Mouse (Mus musculus) forebrain, embryonic 16.5 days (tissue): Measurements from ENCODE around the gene Ctdsp1. TPM values are rescaled to one million over a fixed set of nuclear protein-coding genes. Genes with fewer than 3 reads are reported as not detected.

Experiments used
- ATAC-seq: fragments of 200-750 bp; cut with Nextera tagmentation; 2 replicates; pipeline ENCODE4 v1.8.0; 2017; ENCODE audit warnings: mild to moderate bottlenecking, moderate library complexity
- H3K27ac ChIP-seq: fragments of 300-500 bp; sonication (generic); 2 replicates; pipeline ENCODE4 v1.5.1; 2014; ENCODE audit warnings: low read length, control low read depth
- H3K27me3 ChIP-seq: fragments of 300-500 bp; sonication (generic); replicated peaks from 2 replicates; pipeline ENCODE4 v1.6.1; 2014; ENCODE audit warnings: low read length; ENCODE audit not compliant: control insufficient read depth, insufficient read depth
- H3K36me3 ChIP-seq: fragments of 300-500 bp; sonication (generic); 2 replicates; pipeline ENCODE4 v1.6.1; 2014; ENCODE audit not compliant: control insufficient read depth, insufficient read depth
- H3K4me1 ChIP-seq: fragments of 300-500 bp; sonication (generic); replicated peaks from 2 replicates; pipeline ENCODE4 v1.6.1; 2014; ENCODE audit warnings: low read length; ENCODE audit not compliant: control insufficient read depth, insufficient read depth
- H3K4me2 ChIP-seq: fragments of 300-500 bp; sonication (generic); 2 replicates; pipeline ENCODE4 v1.6.1; 2014; ENCODE audit warnings: mild to moderate bottlenecking, low read length, control low read depth
- H3K4me3 ChIP-seq: fragments of 300-500 bp; sonication (generic); replicated peaks from 2 replicates; pipeline ENCODE4 v1.5.1; 2014; ENCODE audit warnings: mild to moderate bottlenecking, low read length, control low read depth
- H3K9ac ChIP-seq: fragments of 300-500 bp; sonication (generic); replicated peaks from 2 replicates; pipeline ENCODE4 v1.6.1; 2014; ENCODE audit warnings: low read depth, low read length, control low read depth
- H3K9me3 ChIP-seq: fragments of 300-500 bp; sonication (generic); 2 replicates; pipeline ENCODE4 v1.6.1; 2016; ENCODE audit warnings: low read length; ENCODE audit not compliant: control insufficient read depth
- WGBS: fragments of 180-500 bp; shearing (Covaris S2); extraction: QIAGEN DNeasy Blood & Tissue Kit; methylation state at CpG from one replicate; pipeline ENCODE4 v1.1.7; 2014; 5-methylcytosine and 5-hydroxymethylcytosine counted together
- polyA plus RNA-seq: library from polyadenylated mRNA; unstranded; fragments of >200 nt; fragmentation: Nextera tagmentation; extraction: Ambion mirVana; gene quantifications from 2 replicates; pipeline ENCODE4 v1.2.1, GENCODE M21; 2015

Gene Ctdsp1
- polyA plus RNA-seq = 18.6 and 20.0 TPM in 2 replicates

DNA sequence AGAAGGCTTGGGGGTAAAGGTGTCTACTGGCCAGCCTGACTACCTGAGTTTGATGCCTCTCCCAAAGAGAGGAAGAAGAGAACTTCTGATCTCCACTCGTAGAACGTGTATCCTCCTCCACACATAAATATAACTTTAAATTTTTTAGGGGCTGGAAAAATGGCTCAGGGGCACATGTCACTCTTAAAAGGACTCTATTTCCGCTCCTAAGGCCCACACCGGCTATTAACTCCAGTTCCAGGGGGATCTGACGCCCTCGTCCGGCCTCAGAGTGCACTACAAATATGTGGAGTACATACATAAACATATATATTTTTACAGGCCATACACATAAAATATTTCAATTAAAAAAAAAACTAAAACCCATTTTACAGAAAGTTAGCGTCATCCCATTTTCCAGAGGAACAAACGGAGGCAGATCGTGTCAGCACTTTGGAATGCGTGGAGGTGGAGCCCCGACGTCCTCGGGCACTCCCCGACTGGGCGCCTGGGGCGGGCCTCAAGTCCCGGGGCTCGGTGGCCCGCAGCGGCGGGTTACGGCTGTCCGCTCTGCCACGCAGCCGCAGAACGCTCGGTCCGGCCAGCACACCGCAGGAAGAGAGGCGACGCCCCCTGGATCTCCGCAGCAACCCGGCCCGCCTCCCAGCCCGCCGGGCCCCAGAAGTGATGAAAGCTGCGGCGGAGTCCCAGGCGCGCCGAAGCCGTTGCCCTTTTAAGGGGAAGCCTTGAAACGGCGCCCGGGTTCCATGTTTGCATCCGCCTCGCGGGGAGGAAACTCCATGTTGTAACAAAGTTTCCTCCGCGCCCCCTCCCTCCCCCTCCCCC, at the start of gene Ctdsp1:
Gene Ctdsp1 (plus strand): TSS at position 586 of the 825 bp plus-strand sequence.
- Histone ChIP-seq H3K4me2 (peak within 1 kb of the TSS; percentile 93), H3K4me3 (peak within 1 kb of the TSS; percentile 91), H3K36me3 (no peaks in the 10 kb centered on the region), H3K9me3 (no peaks in the 10 kb centered on the region), H3K27me3 (no peaks in the 10 kb centered on the region; the same call in none of the 2 replicates), H3K27ac (peak within 1 kb of the TSS; percentile 68), H3K9ac (peak within 1 kb of the TSS; percentile 78), H3K4me1 (peaks cover 35% of the 10 kb centered on the region)
- ATAC-seq = peak; percentile 84
- WGBS = 3% methylated on average over 49 of the region's 51 CpGs

DNA sequence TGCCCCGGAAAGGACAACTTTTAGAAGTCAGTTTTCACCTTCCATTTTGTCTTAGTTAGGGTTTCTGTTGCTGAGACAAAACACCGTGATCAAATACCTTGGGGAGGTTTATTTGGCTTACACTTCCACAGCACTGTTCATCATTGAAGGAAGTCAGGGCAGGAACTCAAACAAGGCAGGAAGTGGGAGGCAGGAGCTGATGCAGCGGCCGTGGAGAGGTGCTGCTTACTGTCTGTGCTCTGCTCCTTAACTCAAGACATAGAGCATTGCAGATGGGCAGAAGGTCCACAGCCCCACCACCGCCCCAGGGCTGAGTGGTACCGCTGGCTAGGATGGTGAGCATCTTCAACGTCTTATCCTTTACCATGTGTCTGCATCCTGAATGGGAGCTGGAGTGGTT, 49.4 kb upstream of the Ctdsp1 start:
- H3K36me3 ChIP-seq = no peaks in the 10 kb centered on the region
- H3K27ac ChIP-seq = no peak overlapping the region
- peaks cover 6% of the 10 kb centered on the region for H3K4me1 ChIP-seq
- H3K9ac ChIP-seq = no peak overlapping the region
- 89% methylated on average over 7 of the region's 7 CpGs for WGBS
- no peak overlapping the region for H3K4me2 ChIP-seq
- H3K9me3 ChIP-seq = no peaks in the 10 kb centered on the region
- H3K4me3 ChIP-seq = no peak overlapping the region
- ATAC-seq = no peak
- no peaks in the 10 kb centered on the region for H3K27me3 ChIP-seq

DNA sequence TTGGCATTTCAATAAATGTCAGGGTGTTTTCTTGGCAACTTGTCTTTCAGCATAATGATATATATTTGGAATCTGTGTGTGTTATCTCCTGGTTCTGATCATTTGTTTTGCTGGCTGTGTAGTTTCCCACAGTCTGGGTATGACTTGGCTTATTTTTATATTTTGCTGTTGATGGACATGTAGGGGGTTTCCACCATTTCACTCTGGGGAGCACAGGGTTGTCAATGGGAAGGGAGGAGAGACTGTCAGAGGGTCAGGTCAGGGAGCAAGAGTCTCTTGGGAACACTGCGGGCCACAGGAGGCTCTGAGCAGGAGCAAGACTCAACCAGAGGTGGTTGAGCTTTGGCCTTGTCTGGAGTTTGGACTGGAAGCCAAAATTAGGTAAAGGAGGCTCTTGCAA, 49.0 kb upstream of the Ctdsp1 start:
- Histone ChIP-seq H3K27me3 (no peaks in the 10 kb centered on the region), H3K9me3 (no peaks in the 10 kb centered on the region), H3K4me1 (peaks cover 3% of the 10 kb centered on the region), H3K4me2 (no peak overlapping the region), H3K9ac (no peak overlapping the region), H3K27ac (no peak overlapping the region), H3K36me3 (no peaks in the 10 kb centered on the region), H3K4me3 (no peak overlapping the region)
- WGBS = 97% methylated on average over 1 of the region's 1 CpGs
- ATAC-seq = no peak

DNA sequence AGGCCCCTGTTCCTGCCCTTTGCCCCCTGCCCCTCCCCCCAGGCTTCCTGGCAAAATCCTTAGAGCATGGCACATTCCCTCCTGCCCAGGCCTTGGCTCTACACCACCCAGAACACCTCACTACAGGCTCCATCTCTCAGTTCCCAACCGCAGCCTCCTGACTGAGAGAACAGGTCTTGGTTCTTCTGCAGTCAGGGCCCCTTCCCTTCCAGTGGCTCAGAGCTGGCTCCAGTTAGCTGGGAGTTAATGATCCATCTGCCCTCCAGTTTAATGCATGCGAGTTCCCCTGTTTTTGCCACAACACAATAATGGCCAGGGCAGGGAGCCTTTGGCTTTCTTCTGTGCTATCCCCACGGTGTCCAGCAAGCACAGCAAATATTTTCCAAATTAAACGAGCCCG, 48.1 kb upstream of the Ctdsp1 start:
- no peaks in the 10 kb centered on the region for H3K36me3 ChIP-seq
- H3K9me3 ChIP-seq = no peaks in the 10 kb centered on the region
- no peaks in the 10 kb centered on the region for H3K27me3 ChIP-seq
- no peak overlapping the region for H3K27ac ChIP-seq
- ATAC-seq = no peak
- H3K4me3 ChIP-seq = no peak overlapping the region
- H3K4me1 ChIP-seq = no peaks in the 10 kb centered on the region; the same call in 1 of the 2 replicates
- no peak overlapping the region for H3K9ac ChIP-seq
- 50% methylated on average over 5 of the region's 5 CpGs for WGBS
- H3K4me2 ChIP-seq = no peak overlapping the region

DNA sequence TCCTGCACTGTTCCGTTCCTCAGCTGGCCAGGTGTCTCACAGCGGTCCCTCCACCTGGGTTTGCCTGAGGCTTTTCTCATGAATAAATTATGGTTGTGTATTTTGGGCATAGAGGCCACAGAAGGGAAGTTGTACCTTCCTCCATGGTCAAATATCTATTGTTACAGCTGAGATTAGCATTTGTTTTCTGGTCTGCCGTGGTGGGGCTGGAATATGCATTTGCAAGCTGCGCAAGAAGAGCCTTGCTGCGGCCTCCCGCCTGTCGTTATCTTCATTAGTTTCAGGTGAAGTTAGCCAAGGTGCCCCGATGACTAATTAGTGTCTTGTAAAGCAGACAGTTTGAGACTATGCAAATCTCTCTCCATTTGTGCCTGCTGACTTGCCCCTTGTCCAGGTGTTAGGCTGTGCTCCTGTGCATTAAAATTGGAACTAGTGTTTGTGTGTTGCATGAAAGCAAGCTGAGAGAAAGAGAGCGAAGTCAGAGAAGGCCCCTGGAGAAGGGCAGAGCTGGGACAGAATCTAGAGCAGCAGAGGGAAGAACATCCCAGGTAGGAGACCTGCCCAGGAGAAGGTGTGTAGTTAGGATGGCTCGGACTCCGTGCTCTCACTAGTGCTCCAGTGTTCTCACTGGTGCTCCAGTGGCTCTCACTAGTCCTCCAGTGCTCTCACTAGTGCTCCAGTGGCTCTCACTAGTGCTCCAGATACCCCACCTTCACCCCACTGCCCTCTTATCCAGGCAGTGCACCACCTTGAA, 47.0 kb upstream of the Ctdsp1 start:
- Histone ChIP-seq H3K27me3 (no peaks in the 10 kb centered on the region), H3K4me3 (no peak overlapping the region), H3K4me1 (no peaks in the 10 kb centered on the region; the same call in 1 of the 2 replicates), H3K9me3 (no peaks in the 10 kb centered on the region), H3K27ac (no peak overlapping the region), H3K36me3 (no peaks in the 10 kb centered on the region), H3K9ac (no peak overlapping the region), H3K4me2 (no peak overlapping the region)
- no peak for ATAC-seq
- 71% methylated on average over 11 of the region's 11 CpGs for WGBS

DNA sequence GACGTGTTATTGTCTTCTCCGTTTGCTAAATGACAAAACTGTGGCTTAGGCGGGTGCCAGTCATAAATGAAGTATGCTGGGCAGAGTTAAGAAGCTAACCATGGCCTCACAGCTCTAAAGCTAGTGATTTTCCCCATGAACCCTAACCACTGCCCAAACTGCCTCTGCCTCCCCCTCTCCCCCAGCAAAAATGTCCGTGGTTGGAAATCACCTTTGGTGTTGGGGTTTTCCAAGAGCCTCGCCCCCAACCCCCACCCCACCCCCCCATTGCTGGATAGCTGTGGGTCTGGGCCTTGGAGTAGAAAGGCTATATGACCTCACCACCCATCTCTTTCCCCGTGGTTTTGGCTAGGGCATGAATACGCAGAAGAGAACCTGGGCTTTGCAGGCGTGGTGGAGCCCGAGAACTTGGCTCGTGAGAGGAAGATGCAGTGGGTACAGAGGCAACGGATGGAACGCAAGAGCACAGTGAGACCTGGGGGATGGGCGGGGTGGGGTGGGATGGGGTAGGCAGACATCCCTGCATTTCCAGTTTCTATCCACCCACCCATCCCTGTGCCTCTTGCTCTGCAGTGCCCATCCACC, 40.0 kb upstream of the Ctdsp1 start:
- no peaks in the 10 kb centered on the region for H3K4me1 ChIP-seq
- 0 out of 2 replicates have a peak, but pooled peaks cover 6% of the 10 kb centered on the region for H3K36me3 ChIP-seq
- no peak overlapping the region for H3K27ac ChIP-seq
- no peaks in the 10 kb centered on the region for H3K27me3 ChIP-seq
- H3K4me3 ChIP-seq = no peak overlapping the region
- no peak for ATAC-seq
- H3K9ac ChIP-seq = no peak overlapping the region
- no peaks in the 10 kb centered on the region for H3K9me3 ChIP-seq
- H3K4me2 ChIP-seq = no peak overlapping the region
- WGBS = 96% methylated on average over 13 of the region's 13 CpGs

DNA sequence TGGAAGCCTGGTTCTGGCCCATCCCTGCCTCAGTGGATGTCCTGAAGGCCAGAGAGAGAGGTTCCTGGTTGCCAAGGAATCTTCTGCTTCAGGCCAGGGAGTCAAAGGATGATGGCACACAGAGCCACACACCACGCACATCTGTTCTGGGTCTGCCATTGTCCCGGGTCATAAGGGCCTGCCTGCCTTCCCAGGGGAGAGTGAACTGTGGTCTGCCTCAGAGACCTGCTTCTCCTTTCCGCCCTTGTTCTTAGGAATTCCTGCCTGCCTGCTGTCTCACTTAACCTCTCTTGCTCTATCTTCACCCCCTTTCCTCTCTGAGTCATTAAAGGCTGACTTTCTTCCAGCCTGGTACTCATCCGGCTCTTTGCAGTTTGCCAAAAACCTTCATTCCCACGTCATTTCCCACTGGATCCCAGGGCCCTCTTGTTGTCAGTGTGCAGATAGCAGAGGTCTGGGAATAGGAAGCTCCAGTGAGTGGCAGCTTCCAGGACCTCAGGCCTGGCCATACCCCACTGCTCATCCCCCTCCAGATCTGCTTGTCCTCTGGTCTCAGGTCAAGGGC, 38.7 kb upstream of the Ctdsp1 start:
- Histone ChIP-seq H3K27me3 (no peaks in the 10 kb centered on the region), H3K4me2 (no peak overlapping the region), H3K9ac (no peak overlapping the region), H3K27ac (no peak overlapping the region), H3K4me3 (no peak overlapping the region), H3K9me3 (no peaks in the 10 kb centered on the region), H3K4me1 (no peaks in the 10 kb centered on the region), H3K36me3 (0 out of 2 replicates have a peak, but pooled peaks cover 6% of the 10 kb centered on the region)
- ATAC-seq = no peak
- WGBS = 75% methylated on average over 5 of the region's 5 CpGs

DNA sequence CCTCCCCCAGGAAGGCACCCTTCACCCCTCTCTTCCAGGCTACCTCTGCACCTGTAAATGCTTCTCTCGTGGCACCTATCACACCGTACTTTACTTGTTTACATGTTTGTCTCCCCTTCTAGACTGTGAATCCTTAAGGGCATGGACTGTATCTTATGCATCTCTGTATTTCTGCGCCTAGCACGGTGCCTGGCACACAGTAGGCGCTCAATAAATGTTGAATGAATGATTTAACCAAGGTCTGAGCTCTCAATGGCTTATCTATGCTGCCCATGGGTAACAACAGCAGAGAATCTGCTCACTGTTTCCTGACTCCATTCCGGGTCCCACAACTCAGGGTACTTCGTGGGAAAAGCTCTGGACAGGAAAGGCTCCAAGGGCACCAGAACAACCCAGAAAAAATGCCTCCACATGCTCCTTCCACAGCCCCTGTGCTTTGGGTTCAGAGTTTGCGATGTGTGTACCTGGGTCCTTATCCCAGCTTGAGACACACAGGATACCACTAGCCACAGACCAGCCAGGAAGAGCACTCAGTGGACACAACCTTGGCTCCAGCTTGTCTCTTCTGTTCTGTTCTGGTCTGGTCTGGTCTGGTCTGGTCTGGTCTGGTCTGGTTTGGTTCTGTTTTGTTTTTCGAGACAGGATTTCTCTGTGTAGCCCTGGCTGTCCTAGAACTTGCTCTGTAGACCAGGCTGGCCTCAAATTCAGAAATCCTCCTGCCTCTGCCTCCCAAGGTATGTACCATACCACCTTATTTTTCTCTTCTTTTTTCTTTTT, 37.7 kb upstream of the Ctdsp1 start:
- Histone ChIP-seq H3K27me3 (no peaks in the 10 kb centered on the region), H3K9ac (no peak overlapping the region), H3K4me2 (no peak overlapping the region), H3K27ac (no peak overlapping the region), H3K4me1 (no peaks in the 10 kb centered on the region), H3K4me3 (no peak overlapping the region), H3K36me3 (0 out of 2 replicates have a peak, but pooled peaks cover 6% of the 10 kb centered on the region), H3K9me3 (no peaks in the 10 kb centered on the region)
- WGBS = 88% methylated on average over 9 of the region's 9 CpGs
- no peak for ATAC-seq
